Mouse (Mus musculus): ENCODE results near the gene Patz1.

Patz1 gene

GRCm38 (mm10) chr11:3352131-3352530 lies 63.5 kb downstream of the Patz1 start:
- in situ Hi-C loops (cut with MboI), result no loop called here

DNA sequence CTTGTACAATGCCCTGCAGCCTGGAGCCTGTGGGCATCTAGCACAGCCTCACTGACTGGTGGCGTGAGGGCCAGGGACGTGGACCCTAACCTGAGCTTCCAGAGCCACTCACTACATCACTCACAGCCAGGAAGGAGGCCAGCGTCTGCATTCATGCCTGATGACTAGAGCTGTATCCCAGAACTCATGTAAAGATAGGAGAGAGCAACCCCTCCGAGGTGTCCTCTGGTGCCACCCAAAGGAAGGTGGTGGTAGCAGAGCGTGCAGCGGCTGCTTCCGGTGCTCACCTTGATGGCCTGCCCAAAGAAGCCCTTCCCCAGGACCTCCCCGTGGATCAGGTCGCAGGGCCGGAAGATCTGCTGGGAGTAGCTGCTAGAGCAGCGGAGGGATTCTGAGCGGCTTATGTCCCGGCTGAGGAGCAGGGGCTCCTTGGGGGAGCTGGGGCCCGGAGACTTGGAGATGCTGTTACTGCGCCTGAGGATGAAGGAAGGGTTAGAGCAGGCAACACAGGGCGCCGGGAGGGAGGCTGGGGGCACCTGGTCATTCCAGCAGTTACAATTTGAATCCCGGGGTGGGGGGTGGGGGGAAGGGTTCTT lies 64.4 kb downstream of the Patz1 start:
- in situ Hi-C loops (cut with MboI), result no loop called here

Measured in mature B cell (primary cell).